Mouse (Mus musculus): ENCODE data around the gene Gdpd2.

The Gdpd2 gene

GRCm38 (mm10) chrX:100777655-100778234, 48.1 kb downstream of the Gdpd2 start:
- DNase-seq = no peak

DNA sequence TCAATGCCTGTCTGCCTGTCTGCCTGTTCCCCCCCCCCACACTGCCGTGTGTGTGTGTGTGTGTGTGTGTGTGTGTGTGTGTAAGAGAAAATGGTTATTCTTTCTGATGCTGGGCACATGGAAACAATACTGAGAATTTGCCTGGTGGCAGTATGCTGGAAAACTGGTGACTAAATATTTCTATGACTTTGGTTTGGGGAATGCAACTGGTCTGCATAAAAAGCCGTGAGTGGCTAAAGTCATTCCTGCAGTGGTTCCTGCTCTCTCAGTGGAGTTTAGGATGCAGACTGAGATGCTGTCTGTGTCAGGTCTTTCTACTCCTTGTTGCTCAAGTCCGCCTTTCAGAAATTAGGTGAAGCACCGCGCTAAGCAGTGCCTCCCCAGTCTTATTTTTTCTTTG, 48.7 kb downstream of the Gdpd2 start:
- DNase-seq = no peak
